Mouse (Mus musculus) olfactory bulb, adult 2 months (tissue): ENCODE measurements around the gene Olfr181.

Experiments
- CTCF ChIP-seq: fragments of 200-500 bp; IDR thresholded peaks from 2 replicates; pipeline ENCODE4 v1.5.1; 2012; ENCODE audit warnings: low read depth, mild to moderate bottlenecking, low read length, moderate library complexity; ENCODE audit not compliant: insufficient read depth
- POLR2A ChIP-seq: fragments of 200-500 bp; IDR thresholded peaks from 2 replicates; pipeline ENCODE4 v1.6.1; 2012; ENCODE audit warnings: mild to moderate bottlenecking, low read depth, low read length, moderate library complexity; ENCODE audit not compliant: insufficient read depth

- TF ChIP-seq POLR2A (no peak), CTCF (no peak)
These were observed 737 bp upstream of the Olfr181 start, which contains the start of gene Olfr180 for GRCm38 (mm10) chr16:58929292-58929691.
